Mouse (Mus musculus): ENCODE data around the gene Mcm2.

Mcm2 gene

DNA sequence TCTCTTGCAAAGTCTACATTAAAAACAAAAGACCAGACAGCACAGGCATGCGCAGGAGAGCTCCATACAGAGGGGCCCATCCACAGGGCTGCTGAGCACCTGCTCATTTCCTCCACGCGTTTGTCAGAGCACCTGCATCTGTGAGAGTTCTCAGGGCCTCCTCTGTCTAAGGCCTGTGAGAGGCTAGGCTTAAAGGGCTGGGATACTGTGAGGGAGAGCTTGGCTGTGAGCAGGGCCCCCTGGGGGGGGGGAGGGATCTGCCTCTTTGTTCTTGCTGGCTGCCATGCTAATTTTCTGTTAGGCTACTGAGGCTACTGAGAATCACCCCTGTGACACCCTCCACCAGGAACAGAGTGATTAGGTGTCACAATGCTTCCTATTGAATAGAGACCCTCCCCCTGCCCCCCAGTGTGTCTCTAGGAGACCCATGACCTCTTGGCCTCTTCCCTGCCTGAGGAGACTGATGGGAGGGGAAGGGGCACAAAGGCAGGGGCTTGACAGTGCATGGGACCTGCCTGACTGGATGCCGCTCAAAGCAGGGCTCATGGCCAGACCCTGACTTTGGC is 27.1 kb upstream of the Mcm2 start:
- DNase-seq, result no peak

DNA sequence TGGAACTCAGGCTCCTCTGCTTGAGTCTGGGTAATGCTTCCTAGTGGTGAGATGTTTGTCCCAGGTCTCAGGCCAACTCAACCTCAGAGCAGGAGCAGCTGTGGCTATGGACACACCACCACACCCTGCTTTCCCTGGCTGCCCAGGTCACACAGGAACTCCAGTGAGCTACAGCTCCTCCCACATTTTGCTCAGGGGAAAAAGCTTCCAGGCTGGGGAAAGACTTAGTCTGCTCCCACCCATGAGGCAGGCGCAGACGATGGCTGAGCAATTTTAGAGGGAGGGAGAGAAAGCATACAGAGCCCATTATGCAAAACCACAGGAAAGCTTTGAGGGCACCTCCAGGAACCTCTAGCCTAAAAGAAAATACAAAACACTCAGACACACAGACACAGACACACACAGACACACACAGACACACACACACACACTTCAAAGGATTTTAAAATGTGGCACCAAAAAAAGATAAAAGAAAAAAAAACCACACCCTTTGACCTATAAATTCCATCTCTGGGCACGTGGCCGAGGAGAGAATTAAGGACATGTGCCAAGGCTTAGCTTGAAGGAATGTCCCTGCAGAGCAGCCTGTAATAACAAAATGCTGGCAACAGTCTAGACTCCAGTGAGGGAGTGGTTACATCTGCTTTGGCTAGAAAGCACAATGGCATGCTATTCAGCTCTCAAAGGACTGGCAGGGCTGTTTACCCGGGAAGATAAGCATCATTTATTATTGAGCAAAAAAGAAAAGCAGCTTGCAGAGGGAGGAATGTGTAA is 26.1 kb upstream of the Mcm2 start:
- peak; percentile 94 for DNase-seq

DNA sequence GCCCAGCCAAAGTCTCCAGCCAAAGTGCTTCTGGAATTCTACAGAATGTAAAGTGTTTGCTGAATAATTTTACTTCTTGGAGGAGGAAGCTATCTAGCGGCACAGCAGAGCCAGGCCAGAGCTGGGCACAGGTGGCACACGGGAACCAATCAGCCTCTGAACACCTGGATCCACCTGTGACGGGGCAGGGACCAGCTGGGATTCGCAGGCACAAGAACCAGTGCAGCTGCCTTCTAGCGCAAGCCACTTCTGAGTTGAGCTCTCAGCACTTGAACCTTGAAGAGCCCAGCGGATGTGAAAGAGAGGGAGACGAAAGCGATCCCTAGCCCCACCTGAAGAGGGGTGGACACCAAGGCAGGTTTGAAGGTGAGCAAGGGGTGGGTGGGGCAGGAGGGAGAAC is 20.2 kb upstream of the Mcm2 start:
- DNase-seq, result peak; percentile 59

- peak; percentile 77 for DNase-seq
These were observed 17.6 kb upstream of the Mcm2 start for GRCm38 (mm10) chr6:88916153-88916552.

DNA sequence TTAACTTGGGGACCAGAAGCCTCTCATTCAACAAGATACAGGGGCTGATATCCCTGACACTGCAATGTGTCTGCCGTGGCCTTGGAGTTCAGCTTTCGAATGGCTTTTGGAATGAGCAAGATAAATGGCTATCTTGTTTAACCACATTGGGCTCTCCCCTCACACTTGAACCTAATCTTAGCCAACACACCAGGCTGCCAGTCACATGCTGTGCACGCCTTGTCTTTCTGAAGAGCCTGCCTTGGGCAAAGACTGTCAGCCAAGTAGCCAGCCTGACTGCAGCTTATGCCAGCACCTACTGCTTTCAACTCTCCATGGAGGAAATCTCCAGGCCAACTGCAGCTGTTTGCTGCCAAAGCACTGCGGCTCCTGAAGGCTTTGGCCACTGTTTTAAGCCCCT is 16.9 kb upstream of the Mcm2 start:
- DNase-seq, result no peak

DNA sequence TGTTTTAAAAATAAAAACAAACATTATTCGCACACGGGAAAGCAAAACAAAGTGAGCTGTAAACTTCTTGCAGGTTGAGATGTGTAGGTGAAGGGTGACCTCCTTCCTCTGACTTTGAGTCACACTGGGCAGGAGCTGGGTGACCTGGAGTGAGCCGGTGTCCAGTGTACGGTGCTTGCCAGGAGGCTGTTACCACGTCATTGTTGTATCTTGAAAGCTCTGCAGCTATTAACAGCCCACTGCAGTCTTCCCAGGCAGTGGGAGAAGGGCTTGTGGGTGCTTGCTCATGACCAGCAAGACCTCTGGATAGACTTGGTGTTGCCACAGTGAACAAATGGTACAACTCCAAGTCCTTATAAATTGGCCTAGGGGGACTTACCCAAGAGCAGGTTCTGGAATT is 16.2 kb upstream of the Mcm2 start:
- DNase-seq, result no peak

DNA sequence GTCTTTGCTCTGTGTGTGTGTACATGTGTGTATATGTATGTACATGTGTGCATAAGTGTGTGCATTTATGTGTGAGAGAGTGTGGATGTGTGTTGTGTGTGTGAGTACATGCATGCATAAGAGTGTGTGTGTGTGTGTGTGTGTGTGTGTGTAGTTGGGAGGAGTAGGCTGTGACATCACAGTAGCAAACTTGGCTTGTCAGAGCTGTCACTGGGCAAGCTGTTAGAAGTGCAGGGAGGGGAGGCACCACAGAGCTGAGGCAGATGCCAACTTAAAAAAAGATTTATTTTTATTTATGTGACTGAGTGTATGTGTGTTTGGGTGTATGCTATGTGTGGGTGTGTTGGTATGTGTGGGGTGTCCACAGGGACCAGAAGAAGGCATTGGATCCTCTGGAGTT is 14.9 kb upstream of the Mcm2 start:
- DNase-seq, result no peak

GRCm38 (mm10) chr6:88913022-88913421 is 14.4 kb upstream of the Mcm2 start:
- no peak for DNase-seq

GRCm38 (mm10) chr6:88909151-88909550 is 10.6 kb upstream of the Mcm2 start:
- DNase-seq, result no peak

DNA sequence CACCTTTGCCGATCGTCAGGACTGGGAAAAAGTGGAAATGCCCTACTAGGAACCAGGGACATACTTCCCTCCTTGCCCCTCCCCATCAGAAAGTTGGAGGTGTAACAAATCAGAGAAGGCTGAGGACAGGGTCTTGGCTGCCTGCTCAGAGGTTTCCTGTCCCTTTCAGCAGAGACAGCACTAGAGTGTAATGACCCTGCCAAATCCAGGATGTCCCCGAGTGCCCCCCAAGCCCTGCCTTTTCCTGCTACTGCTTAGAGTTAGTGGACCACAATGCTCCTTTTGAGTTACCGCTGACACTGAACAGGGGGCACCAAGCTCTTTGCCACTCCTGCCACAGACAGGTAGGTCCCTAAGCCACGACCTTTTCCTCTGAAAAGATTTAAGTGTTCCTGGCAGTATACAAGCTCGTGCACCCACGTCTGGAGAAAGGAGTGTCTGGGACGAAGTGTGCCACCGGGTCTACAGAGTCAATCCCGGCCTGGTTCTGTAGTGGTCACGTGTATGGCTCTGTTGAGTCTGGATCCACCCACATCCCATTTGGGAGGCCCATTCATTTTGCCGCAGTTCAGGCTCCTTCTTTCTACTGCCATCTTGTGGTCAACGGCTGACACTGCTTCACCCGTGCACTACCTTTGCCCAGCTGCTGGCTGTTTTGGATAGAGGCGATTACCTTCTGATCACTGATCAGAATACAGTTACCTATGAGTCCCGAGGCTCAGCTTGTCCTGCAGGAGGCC is 8.0 kb upstream of the Mcm2 start:
- peak; percentile 85 for DNase-seq

- no peak for DNase-seq
These were observed 6.5 kb upstream of the Mcm2 start for GRCm38 (mm10) chr6:88905042-88905441.

DNA sequence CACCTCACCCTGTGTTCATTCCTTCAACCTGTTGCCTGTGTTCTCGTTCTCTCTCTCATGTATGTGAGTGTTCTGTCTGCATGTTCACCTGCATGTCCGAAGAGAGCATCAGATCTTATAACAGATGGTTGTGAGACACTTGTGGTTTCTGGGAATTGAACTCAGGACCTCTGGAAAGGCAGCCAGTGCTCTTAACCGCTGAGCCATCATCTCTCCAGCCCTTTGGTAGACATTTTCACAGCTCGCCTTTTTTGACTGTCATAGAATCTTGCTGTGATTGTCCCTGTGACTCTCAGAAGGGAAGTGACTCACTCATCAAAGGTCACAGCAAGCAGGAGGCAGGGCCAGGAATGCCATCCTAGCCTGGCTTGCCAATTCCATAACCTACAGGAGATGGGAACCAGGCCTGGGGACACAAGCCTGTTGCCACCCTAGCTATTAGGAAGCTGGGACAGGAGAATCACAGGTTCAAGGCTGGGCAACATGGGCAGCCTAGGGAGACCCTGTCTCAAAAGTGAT is 5.9 kb upstream of the Mcm2 start:
- no peak for DNase-seq

DNA sequence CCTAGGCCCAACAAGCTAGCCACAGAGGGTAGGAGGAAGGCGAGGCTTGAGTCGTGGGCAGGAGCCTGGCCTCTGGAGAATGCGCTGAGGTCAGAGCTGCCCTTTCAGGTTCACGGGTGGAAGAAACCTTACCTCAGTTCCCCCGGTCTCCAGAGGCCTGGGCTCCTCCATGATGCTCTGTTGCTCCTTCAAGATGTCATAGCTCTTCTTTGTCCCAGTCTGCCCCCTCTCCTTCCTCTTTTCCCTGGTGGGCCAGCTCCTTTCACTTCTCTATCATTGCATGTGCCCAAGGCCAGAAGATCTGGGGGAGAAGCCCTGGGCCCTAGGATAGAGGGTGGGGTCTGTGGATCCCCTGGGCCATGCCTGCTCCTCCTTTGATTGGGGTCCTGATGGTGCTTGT is 5.1 kb upstream of the Mcm2 start:
- DNase-seq, result no peak

DNA sequence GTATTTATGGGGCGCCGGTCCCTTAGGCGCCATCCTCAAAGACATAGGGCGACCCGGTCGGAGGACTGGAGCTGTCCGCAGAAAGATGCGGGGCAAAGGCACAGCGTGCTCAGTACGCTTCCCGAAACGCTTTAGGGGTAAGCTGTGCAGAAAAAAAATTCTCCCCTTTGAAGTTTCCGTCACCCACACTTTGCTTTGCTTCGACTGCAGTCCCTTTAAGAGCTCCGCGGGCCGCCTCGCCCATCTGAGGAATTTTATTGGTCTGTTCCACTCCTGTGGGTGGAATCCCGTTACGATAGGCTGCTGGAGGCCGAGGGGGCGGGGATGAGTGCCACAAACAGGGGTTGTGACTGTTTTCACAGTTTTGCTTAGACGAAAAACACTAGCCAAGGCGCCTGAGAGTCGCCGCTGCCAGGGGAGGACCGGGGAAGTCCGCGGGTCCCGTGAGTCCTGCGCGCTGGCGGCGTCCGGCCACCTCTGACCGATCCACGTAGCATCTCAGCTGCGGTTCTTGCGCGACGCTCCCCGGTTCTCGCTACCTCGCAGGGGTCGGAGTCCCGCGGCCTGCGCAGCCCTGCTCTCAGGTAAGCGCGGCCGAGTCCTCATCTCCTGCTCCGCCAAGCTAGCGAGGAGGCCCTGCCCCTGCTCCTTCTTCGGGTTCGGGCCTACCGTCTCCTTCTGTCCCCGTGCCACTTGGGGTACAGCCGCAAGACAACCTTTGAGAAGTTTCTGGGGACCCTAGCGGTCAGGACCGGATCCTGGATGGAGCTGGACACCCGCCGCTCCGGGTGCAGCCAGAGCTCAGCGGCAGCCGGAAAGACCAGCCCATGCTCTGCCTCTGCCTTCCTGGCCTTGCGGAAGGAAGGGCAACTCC is 3.6 kb upstream of the Mcm2 start, which contains the start of gene Tpra1:
Tpra1 (plus strand) TSS at position 305 of the 874 bp plus-strand sequence.
- DNase-seq, result peak; percentile 99

DNA sequence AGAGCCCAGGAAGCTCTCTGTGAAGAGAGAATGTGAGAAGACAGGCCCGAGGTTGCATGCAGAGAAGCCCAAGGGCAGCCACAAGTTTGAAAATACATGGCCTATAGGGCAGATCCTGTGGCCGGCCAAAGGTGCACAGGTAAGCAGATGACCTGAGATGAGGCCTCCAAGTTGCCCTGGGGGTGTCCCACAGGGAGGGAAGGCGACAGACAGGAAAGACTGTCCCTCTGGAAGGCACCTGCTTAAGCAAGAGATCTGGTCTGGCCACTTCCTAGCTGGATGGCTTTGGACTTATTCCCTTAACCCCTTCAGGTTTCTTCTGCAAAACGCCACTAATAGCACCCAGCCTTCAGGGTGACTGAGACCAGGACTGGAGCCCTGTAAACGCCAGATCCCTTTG is 2.9 kb upstream of the Mcm2 start:
- DNase-seq, result peak; percentile 52

- no peak for DNase-seq
These were observed 1.0 kb upstream of the Mcm2 start for GRCm38 (mm10) chr6:88899628-88900027.

GRCm38 (mm10) chr6:88899086-88899485 is 506 bp upstream of the Mcm2 start:
- DNase-seq, result no peak

DNA sequence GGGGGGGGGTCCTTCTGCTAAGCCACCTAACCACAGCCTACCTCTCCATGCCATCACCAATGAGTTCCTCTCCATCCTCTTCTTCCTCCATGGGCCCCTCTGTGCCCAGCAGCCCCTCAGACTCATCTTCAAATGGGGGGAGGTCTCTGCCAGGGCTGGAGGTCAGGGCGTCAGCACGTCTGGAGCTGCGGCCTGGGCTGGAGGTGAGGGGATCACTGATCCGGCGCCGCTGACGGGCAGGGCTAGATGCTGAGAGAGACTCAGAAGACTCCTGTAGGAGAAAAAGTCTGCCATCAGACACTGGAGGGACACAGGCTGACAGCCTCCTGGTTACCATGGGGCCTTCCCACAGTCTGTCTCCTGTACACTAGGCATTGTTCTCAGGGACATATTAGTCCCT is 1.3 kb downstream of the Mcm2 start:
- DNase-seq, result no peak

DNA sequence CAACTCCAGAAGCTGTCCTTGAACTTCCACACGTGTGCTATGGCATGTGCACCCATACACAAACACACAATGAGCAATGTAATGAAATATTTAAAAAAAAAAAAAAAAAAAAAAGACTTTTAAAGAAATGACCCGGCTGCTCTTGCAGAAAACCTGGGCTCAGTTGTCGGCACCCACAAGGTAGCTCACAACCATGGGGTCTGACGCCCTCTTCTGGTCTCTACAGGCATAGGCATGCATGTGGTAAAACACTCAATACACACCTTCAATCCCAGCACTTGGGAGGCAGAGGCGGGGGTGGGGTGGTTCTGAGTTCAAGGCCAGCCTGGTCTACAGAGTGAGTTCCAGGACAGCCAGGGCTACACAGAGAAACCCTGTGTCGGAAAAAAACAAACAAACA is 2.6 kb downstream of the Mcm2 start:
- DNase-seq, result no peak

GRCm38 (mm10) chr6:88893559-88893958 is 5.0 kb downstream of the Mcm2 start:
- DNase-seq, result peak; percentile 69

GRCm38 (mm10) chr6:88890832-88891231 is 7.7 kb downstream of the Mcm2 start:
- DNase-seq, result no peak

- DNase-seq, result peak; percentile 41
These were observed 9.1 kb downstream of the Mcm2 start for GRCm38 (mm10) chr6:88889410-88890042.

Measured in lung, postnatal 36 days (tissue).